Mouse (Mus musculus) embryonic facial prominence, embryonic 14.5 days (tissue): ENCODE data around the gene Khdc1a. TPM values are rescaled to one million over a fixed set of nuclear protein-coding genes. Genes with fewer than 3 reads are reported as not detected.

ENCODE experiments used
- ATAC-seq: fragments of 200-750 bp; cut with Nextera tagmentation; 2 replicates; pipeline ENCODE4 v1.8.0; 2017; ENCODE audit warnings: low read depth, moderate number of reproducible peaks, moderate TSS enrichment
- DNase-seq: peaks from one replicate; pipeline ENCODE4 v3.0.0-alpha.2; 2015; ENCODE audit warnings: low spot score
- H3K27ac ChIP-seq: fragments of 300-500 bp; sonication (generic); replicated peaks from 2 replicates; pipeline ENCODE4 v1.5.1; 2014; ENCODE audit warnings: low read depth, mild to moderate bottlenecking, low read length, moderate library complexity
- H3K27me3 ChIP-seq: fragments of 300-500 bp; sonication (generic); replicated peaks from 2 replicates; pipeline ENCODE4 v1.6.1; 2014; ENCODE audit warnings: low read length; ENCODE audit not compliant: control insufficient read depth, insufficient read depth
- H3K36me3 ChIP-seq: fragments of 300-500 bp; sonication (generic); 2 replicates; pipeline ENCODE4 v1.6.1; 2014; ENCODE audit warnings: low read length, mixed read lengths; ENCODE audit not compliant: control insufficient read depth, insufficient read depth
- H3K4me1 ChIP-seq: fragments of 300-500 bp; sonication (generic); 2 replicates; pipeline ENCODE4 v1.6.1; 2014; ENCODE audit warnings: antibody characterized with exemption, low read length; ENCODE audit not compliant: control insufficient read depth, insufficient read depth
- H3K4me2 ChIP-seq: fragments of 300-500 bp; sonication (generic); 2 replicates; pipeline ENCODE4 v1.6.1; 2014; ENCODE audit warnings: low read depth, mild to moderate bottlenecking, low read length, moderate library complexity, mixed read lengths
- H3K4me3 ChIP-seq: fragments of 300-500 bp; sonication (generic); 2 replicates; pipeline ENCODE4 v1.5.1; 2014; ENCODE audit warnings: low read depth, mild to moderate bottlenecking, low read length
- H3K9ac ChIP-seq: fragments of 300-500 bp; sonication (generic); 2 replicates; pipeline ENCODE4 v1.6.1; 2014; ENCODE audit warnings: low read depth, mild to moderate bottlenecking, low read length, moderate library complexity, mixed read lengths
- H3K9me3 ChIP-seq: fragments of 300-500 bp; sonication (generic); 2 replicates; pipeline ENCODE4 v1.6.1; 2016; ENCODE audit warnings: low read length; ENCODE audit not compliant: control insufficient read depth
- WGBS: fragments of 180-500 bp; shearing (Covaris S2); extraction: QIAGEN DNeasy Blood & Tissue Kit; methylation state at CpG from one replicate; pipeline ENCODE4 v1.1.7; 2014; 5-methylcytosine and 5-hydroxymethylcytosine counted together
- polyA plus RNA-seq: library from polyadenylated mRNA; unstranded; fragments of >200 nt; fragmentation: Nextera tagmentation; extraction: Ambion mirVana; gene quantifications from 2 replicates; pipeline ENCODE4 v1.2.1, GENCODE M21; 2014

Khdc1a gene
- polyA plus RNA-seq, result not detected in 2 replicates

DNA sequence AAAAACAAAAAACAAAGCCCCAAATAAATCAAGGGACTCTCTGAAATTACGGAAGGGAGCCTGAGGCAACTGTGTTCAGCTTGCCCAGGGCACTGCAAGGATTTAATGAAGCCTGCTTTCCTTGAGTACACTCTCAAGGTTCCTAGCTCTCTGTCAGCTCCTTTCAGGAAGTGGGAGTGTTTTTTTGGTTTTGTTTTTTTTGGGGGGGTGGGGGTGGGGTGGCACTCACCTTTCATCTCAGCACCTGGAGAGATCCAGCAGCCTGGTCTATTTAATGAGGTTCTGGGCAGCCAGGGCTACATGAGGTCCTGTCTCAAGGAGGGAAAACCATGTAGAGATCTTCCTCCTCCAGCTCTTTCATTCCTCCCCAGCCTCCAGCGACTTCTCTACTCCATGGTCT is at the start of gene Khdc1a:
Gene Khdc1a, plus strand, starts transcription at position 301 of the 400 bp plus-strand sequence.
- no peak within 1 kb of the TSS for H3K9ac ChIP-seq
- no peak within 1 kb of the TSS for H3K4me3 ChIP-seq
- DNase-seq (no peak), ATAC-seq (no peak)
- no peaks in the 10 kb centered on the region for H3K4me1 ChIP-seq
- H3K36me3 ChIP-seq, result no peaks in the 10 kb centered on the region
- no peak within 1 kb of the TSS for H3K4me2 ChIP-seq
- H3K27ac ChIP-seq, result no peak within 1 kb of the TSS
- H3K27me3 ChIP-seq, result no peaks in the 10 kb centered on the region
- 76% methylated on average over 2 of the region's 2 CpGs for WGBS
- H3K9me3 ChIP-seq, result no peaks in the 10 kb centered on the region

DNA sequence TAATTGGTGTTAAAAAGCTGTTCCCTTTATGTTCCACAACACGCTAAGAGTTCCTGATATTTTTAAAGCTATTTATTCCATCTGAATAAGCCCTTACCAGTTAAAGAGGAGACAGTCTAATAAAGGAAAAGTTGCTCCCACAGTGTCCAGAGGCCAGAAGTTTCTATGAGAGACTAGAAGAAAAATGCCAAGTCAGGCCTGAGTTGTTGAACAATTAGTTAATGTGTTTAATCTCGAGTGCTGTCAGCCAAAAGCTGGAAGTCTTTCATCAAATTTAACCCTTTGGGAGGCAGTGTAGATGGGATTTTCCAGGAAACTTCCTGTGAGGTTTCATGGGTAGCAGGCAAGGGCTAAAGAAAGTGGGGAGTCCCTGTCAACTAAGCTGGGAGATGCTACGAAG is 49.6 kb upstream of the Khdc1a start:
- Histone ChIP-seq H3K27me3 (no peaks in the 10 kb centered on the region), H3K4me3 (no peak overlapping the region), H3K9me3 (no peaks in the 10 kb centered on the region), H3K27ac (no peak overlapping the region), H3K4me1 (no peaks in the 10 kb centered on the region), H3K36me3 (no peaks in the 10 kb centered on the region), H3K9ac (no peak overlapping the region), H3K4me2 (no peak overlapping the region)
- DNase-seq, result no peak
- no peak for ATAC-seq
- WGBS, result 47% methylated on average over 3 of the region's 3 CpGs

- Histone ChIP-seq H3K9me3 (no peaks in the 10 kb centered on the region), H3K36me3 (no peaks in the 10 kb centered on the region), H3K27ac (no peak overlapping the region), H3K4me2 (no peak overlapping the region), H3K27me3 (no peaks in the 10 kb centered on the region), H3K9ac (no peak overlapping the region), H3K4me1 (no peaks in the 10 kb centered on the region), H3K4me3 (no peak overlapping the region)
- no peak for ATAC-seq
- 68% methylated on average over 3 of the region's 3 CpGs for WGBS
- DNase-seq, result no peak
These were observed 47.8 kb upstream of the Khdc1a start for GRCm38 (mm10) chr1:21301686-21302085.

GRCm38 (mm10) chr1:21304174-21304573 is 45.3 kb upstream of the Khdc1a start:
- Histone ChIP-seq H3K4me3 (no peak overlapping the region), H3K27me3 (no peaks in the 10 kb centered on the region), H3K9ac (no peak overlapping the region), H3K27ac (no peak overlapping the region), H3K36me3 (no peaks in the 10 kb centered on the region), H3K9me3 (no peaks in the 10 kb centered on the region), H3K4me1 (no peaks in the 10 kb centered on the region), H3K4me2 (no peak overlapping the region)
- 67% methylated on average over 3 of the region's 3 CpGs for WGBS
- ATAC-seq, result no peak
- DNase-seq, result no peak

GRCm38 (mm10) chr1:21304646-21305045 is 44.8 kb upstream of the Khdc1a start:
- no peak for DNase-seq
- ATAC-seq, result no peak
- Histone ChIP-seq H3K4me3 (no peak overlapping the region), H3K27ac (no peak overlapping the region), H3K36me3 (no peaks in the 10 kb centered on the region), H3K9me3 (no peaks in the 10 kb centered on the region), H3K27me3 (no peaks in the 10 kb centered on the region), H3K4me2 (no peak overlapping the region), H3K9ac (no peak overlapping the region), H3K4me1 (no peaks in the 10 kb centered on the region)
- WGBS, result 78% methylated on average over 4 of the region's 4 CpGs

DNA sequence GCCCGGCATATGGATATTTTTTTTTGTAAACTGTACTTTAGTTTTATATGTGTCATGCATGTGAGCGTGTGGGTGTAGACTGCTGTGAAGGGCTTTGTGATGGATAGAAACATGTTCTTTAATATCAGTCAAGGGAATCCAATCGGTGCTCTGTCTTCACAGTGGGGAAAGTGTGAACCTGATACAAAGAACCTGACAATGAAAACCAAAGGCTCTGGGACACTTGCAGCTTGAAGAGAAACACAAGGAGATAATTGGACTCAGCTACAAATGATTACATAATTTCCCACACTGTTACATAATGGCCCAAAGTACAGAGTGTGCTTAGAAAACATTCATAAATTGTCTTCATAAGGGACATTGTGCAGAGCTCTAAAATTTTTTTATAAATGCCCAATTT is 44.0 kb upstream of the Khdc1a start:
- DNase-seq, result no peak
- no peak for ATAC-seq
- Histone ChIP-seq H3K9ac (no peak overlapping the region), H3K4me3 (no peak overlapping the region), H3K4me2 (no peak overlapping the region), H3K9me3 (no peaks in the 10 kb centered on the region), H3K4me1 (no peaks in the 10 kb centered on the region), H3K27ac (no peak overlapping the region), H3K27me3 (no peaks in the 10 kb centered on the region), H3K36me3 (no peaks in the 10 kb centered on the region)
- WGBS, result 81% methylated on average over 3 of the region's 3 CpGs

- Histone ChIP-seq H3K27me3 (no peaks in the 10 kb centered on the region), H3K4me3 (no peak overlapping the region), H3K4me1 (no peaks in the 10 kb centered on the region), H3K27ac (no peak overlapping the region), H3K9me3 (no peaks in the 10 kb centered on the region), H3K9ac (no peak overlapping the region), H3K4me2 (no peak overlapping the region), H3K36me3 (no peaks in the 10 kb centered on the region)
- DNase-seq (peak; percentile 2), ATAC-seq (no peak)
- 85% methylated on average over 2 of the region's 2 CpGs for whole genome bisulfite sequencing
These were observed 35.1 kb upstream of the Khdc1a start for GRCm38 (mm10) chr1:21314336-21314735.

DNA sequence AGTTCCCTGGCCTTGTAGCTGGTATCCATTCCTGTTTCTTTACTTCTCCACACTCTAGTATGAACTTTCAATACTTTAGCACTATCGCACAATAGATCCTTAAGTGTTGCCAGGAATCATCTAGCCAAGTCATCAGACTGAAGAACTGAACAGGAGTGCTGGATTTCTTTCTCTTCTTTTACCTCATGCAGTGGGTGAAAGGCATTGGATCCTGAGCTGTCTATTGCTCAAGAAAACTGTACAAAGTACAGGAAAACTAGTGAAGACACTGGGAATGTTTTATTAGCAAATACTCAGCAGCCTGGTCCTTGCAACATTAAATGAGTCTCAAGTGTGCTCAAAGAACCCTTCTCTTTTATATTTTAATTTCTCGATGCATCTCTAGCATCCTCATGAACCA is 33.7 kb upstream of the Khdc1a start:
- H3K27ac ChIP-seq, result no peak overlapping the region
- H3K4me2 ChIP-seq, result no peak overlapping the region
- no peaks in the 10 kb centered on the region for H3K36me3 ChIP-seq
- ATAC-seq (no peak), DNase-seq (no peak)
- H3K9ac ChIP-seq, result no peak overlapping the region
- H3K4me3 ChIP-seq, result no peak overlapping the region
- H3K27me3 ChIP-seq, result no peaks in the 10 kb centered on the region
- WGBS, result 89% methylated on average over 2 of the region's 2 CpGs
- no peaks in the 10 kb centered on the region for H3K9me3 ChIP-seq
- H3K4me1 ChIP-seq, result no peaks in the 10 kb centered on the region

DNA sequence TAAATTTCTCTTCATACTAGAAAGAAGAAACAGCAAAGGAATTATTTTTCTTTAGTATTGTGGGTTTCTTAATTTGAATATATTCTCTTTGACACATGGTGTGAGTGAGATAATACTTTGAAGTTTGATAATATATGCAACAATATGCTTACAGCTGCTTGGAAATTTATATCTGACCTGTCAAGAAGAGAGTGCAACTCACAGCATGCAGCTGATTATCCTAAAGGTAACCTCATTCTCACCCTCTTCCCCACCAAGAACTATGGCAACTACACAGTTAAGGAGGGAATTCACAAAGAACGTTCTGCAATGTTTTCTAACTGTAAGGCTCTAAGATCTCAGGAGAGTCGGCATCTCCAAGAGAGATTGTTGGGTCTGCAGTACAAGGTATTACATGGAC is 33.1 kb upstream of the Khdc1a start:
- H3K27me3 ChIP-seq, result no peaks in the 10 kb centered on the region
- DNase-seq (no peak), ATAC-seq (no peak)
- no peak overlapping the region for H3K9ac ChIP-seq
- H3K9me3 ChIP-seq, result no peaks in the 10 kb centered on the region
- no peak overlapping the region for H3K4me2 ChIP-seq
- no peak overlapping the region for H3K27ac ChIP-seq
- H3K4me3 ChIP-seq, result no peak overlapping the region
- WGBS, result 73% methylated on average over 2 of the region's 2 CpGs
- H3K36me3 ChIP-seq, result no peaks in the 10 kb centered on the region
- H3K4me1 ChIP-seq, result no peaks in the 10 kb centered on the region
